Mouse (Mus musculus) megakaryocyte-erythroid progenitor cell, adult 5 weeks (primary cell): ENCODE measurements around the gene Zfp961. TPM values are rescaled to one million over a fixed set of nuclear protein-coding genes. Genes with fewer than 3 reads are reported as not detected.

Experiments
- polyA plus RNA-seq: library from polyadenylated mRNA; stranded (reverse); fragments of >175 nt; gene quantifications from 2 replicates; pipeline ENCODE4 v1.2.3, GENCODE M21; 2012

Gene Zfp961
- 0.40 and 0.98 TPM in 2 replicates for polyA plus RNA-seq

DNA sequence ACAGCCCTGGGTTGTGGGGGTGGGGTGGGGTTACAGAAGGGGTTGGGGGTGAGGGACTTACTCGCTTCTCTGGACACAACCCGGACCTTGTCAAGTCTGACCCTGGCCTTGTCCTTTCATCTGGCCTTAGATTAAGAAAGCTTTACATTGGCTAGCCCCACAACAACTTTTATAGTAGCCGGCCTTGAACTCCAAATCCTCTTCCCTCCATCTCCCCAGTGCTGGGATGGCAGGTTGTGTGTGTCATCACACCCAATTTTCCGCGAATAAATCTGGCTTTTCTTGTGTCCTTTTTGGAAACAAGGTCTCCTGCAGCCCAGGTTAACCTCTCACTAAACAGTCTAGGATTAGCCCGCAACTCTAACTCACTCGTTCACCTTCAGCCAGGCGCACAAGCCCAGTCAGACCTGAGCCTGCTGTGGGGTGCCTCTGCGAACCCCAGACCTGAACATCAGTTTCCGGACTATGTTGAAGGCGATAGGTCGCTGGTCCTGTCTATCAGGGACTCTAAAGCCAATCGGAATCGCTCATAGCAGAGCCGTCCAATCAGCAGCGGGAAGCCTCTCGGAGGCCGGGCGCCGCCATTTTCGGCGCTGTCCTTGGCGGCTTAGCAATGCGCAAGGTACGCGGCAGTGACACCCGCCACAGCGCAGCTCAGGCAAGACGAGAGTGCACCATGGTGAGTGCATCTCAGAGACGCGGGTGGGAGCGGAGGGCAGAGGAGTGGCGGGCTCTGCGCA lies at the start of gene Zfp961:
Gene Zfp961, plus strand, starts transcription at position 557 of the 740 bp plus-strand sequence.

DNA sequence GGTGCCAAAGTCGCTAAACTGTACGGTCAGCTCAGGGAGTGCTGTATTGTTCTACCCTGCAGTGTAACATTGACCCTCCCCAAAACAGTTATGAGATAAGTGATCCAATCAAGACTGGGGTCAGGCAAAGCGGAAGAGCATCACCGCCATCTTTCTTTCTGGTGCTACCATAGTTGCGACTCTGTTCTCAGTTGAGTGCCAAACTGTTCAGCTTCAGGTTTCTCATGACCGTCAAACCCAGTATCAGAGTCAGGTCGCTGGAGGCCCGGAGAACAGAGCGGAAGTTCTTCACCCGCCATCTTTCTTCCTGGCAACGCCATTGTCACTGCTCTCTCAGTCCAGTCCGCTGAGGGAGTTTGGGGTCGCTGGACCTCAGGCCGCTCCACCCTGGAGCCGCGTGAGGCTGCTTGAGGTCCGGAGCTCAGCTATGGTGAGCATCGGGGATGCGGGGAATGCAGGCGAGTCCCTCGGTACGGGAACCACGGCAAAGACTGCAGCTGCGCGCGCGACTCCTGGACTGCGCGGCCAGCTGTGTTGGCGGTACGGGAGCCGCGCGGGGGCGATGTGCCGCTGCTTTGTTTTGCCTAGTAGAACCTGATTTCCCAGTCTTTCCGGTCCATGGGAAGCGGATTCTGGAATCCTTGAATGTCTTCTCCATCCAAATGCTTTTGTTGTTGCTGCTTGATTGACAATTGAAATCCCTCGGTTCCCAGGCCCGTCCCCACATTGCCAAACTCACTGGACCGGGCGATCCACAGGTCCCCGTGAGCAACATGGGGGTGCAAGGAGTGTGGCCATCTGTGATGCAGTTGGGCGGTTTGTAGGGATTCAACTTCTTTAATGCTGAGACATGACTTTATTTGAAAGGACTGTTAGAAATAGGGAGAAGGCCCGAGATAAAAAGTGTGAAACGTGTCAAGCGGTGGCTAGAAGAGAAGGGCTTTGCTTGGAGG lies 42.3 kb upstream of the Zfp961 start, which contains the start of the genes Zfp882 and Zfp617:
Gene Zfp882, plus strand, starts transcription at position 300 of the 953 bp plus-strand sequence.
Gene Zfp617, plus strand, starts transcription at position 327 of the 953 bp plus-strand sequence.

DNA sequence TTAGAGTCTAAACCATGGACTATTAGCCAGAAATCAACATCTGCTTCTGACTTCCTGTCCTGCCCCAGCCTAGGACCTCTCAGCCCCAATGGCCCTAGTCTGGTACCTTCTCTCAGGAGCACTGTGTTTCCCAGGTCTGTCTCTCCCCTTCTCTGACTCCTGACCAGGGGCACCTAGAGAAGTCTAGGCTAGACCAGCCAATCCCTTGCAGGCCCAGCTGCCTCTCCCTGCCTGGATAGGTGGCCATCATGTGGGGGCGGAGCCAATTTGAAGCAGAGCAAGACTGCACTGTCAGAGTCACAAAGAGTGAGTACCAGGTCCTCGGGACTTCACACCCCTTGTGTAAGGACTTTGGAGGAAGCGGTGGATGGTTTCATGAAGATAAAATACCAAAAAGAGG lies 58.6 kb downstream of the Zfp961 start, which contains the start of gene Cyp4f18:
Gene Cyp4f18, minus strand, starts transcription at position 154 of the 400 bp plus-strand sequence.

DNA sequence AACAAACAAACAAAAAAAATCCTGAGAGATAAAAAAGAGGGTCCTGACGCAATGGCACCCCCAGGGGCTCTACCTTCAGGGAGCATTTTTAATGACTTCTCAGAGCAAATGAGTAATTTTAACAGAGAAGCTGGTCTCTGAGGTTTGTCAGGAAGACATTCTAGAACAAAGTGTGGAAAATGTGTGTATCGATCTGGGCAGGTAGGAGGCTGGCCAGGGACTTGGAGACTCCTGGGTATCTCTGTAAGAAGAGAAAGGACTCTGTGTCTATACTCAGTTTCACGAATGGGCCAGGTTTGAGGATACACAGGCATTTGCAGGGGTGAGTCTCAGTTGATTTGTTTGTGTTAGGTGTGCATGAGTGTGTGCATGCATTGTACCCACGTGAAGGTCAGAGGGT lies 90.1 kb downstream of the Zfp961 start, which contains the start of gene Olfr372:
Gene Olfr372, plus strand, starts transcription at position 301 of the 400 bp plus-strand sequence.

Other genes starting within 250 kb of the Zfp961 start
- gene B3gnt3, start 249.2 kb upstream of the Zfp961 start, polyA plus RNA-seq, result 0.76 and 1.4 TPM in 2 replicates
- gene Fcho1, start 225.3 kb upstream of the Zfp961 start, polyA plus RNA-seq, result 421 and 422 TPM in 2 replicates
- gene Zfp709, start 69.0 kb upstream of the Zfp961 start, polyA plus RNA-seq, result 0.29 and 0.89 TPM in 2 replicates
- 0.11 and 0.16 TPM in 2 replicates for gene Zfp882, start 42.4 kb upstream of the Zfp961 start, polyA plus RNA-seq
- gene Zfp617, start 42.4 kb upstream of the Zfp961 start, polyA plus RNA-seq, result 0.65 and 1.5 TPM in 2 replicates
- 7.4 and 26.9 TPM in 2 replicates for gene Cyp4f18, start 58.6 kb downstream of the Zfp961 start, polyA plus RNA-seq
- not detected in 2 replicates for gene Olfr372, start 90.2 kb downstream of the Zfp961 start, polyA plus RNA-seq
- not detected in 2 replicates for gene Olfr373, start 132.1 kb downstream of the Zfp961 start, polyA plus RNA-seq
- not detected in 2 replicates for gene Olfr374, start 156.0 kb downstream of the Zfp961 start, polyA plus RNA-seq
- gene Tpm4, start 183.9 kb downstream of the Zfp961 start, polyA plus RNA-seq, result 47.3 and 53.0 TPM in 2 replicates
- gene Rab8a, start 210.2 kb downstream of the Zfp961 start, polyA plus RNA-seq, result 33.3 and 39.4 TPM in 2 replicates
- 6.7 TPM in 2 replicates for gene Hsh2d, start 238.6 kb downstream of the Zfp961 start, polyA plus RNA-seq